Mouse (Mus musculus) neural tube, embryonic 11.5 days (tissue): ENCODE results near the gene Rnaseh2a. TPM values are rescaled to one million over a fixed set of nuclear protein-coding genes. Genes with fewer than 3 reads are reported as not detected.
A peak's percentile ranks its signal among the peaks of the same experiment; 100 is the strongest.

Source experiments
- ATAC-seq: fragments of 200-750 bp; cut with Nextera tagmentation; 2 replicates; pipeline ENCODE4 v1.8.0; 2017; ENCODE audit warnings: moderate number of reproducible peaks, mild to moderate bottlenecking, moderate TSS enrichment, moderate library complexity; ENCODE audit not compliant: insufficient read depth, low FRiP score, low TSS enrichment
- DNase-seq: peaks from one replicate; pipeline ENCODE4 v3.0.0-alpha.2; 2015; ENCODE audit warnings: low spot score
- H3K27ac ChIP-seq: fragments of 300-500 bp; sonication (generic); 2 replicates; pipeline ENCODE4 v1.5.1; 2014; ENCODE audit warnings: low read depth, mild to moderate bottlenecking, low read length
- H3K27me3 ChIP-seq: fragments of 300-500 bp; sonication (generic); 2 replicates; pipeline ENCODE4 v1.6.1; 2014; ENCODE audit warnings: mild to moderate bottlenecking, low read length, mixed read lengths; ENCODE audit not compliant: control insufficient read depth, insufficient read depth
- H3K36me3 ChIP-seq: fragments of 300-500 bp; sonication (generic); 2 replicates; pipeline ENCODE4 v1.6.1; 2014; ENCODE audit warnings: mild to moderate bottlenecking, low read length, moderate library complexity, mixed read lengths; ENCODE audit not compliant: control insufficient read depth, insufficient read depth
- H3K4me1 ChIP-seq: fragments of 300-500 bp; sonication (generic); 2 replicates; pipeline ENCODE4 v1.6.1; 2014; ENCODE audit warnings: low read length, mixed read lengths; ENCODE audit not compliant: control insufficient read depth, insufficient read depth
- H3K4me2 ChIP-seq: fragments of 300-500 bp; sonication (generic); 2 replicates; pipeline ENCODE4 v1.6.1; 2014; ENCODE audit warnings: low read depth, mild to moderate bottlenecking, moderate library complexity
- H3K4me3 ChIP-seq: fragments of 300-500 bp; sonication (generic); 2 replicates; pipeline ENCODE4 v1.5.1; 2014; ENCODE audit warnings: low read depth, low read length
- H3K9ac ChIP-seq: fragments of 300-500 bp; sonication (generic); 2 replicates; pipeline ENCODE4 v1.6.1; 2014; ENCODE audit warnings: mild to moderate bottlenecking, low read length
- H3K9me3 ChIP-seq: fragments of 300-500 bp; sonication (generic); 2 replicates; pipeline ENCODE4 v1.6.1; 2016; ENCODE audit warnings: low read length; ENCODE audit not compliant: control insufficient read depth
- WGBS: fragments of 180-500 bp; shearing (Covaris S2); extraction: QIAGEN DNeasy Blood & Tissue Kit; methylation state at CpG from one replicate; pipeline ENCODE4 v1.1.7; 2014; 5-methylcytosine and 5-hydroxymethylcytosine counted together
- polyA plus RNA-seq: library from polyadenylated mRNA; unstranded; fragments of >200 nt; fragmentation: Nextera tagmentation; extraction: Ambion mirVana; gene quantifications from 2 replicates; pipeline ENCODE4 v1.2.1, GENCODE M21; 2014

The Rnaseh2a gene
- polyA plus RNA-seq, 1 experiment from 2014 or later: 92.9 TPM

DNA sequence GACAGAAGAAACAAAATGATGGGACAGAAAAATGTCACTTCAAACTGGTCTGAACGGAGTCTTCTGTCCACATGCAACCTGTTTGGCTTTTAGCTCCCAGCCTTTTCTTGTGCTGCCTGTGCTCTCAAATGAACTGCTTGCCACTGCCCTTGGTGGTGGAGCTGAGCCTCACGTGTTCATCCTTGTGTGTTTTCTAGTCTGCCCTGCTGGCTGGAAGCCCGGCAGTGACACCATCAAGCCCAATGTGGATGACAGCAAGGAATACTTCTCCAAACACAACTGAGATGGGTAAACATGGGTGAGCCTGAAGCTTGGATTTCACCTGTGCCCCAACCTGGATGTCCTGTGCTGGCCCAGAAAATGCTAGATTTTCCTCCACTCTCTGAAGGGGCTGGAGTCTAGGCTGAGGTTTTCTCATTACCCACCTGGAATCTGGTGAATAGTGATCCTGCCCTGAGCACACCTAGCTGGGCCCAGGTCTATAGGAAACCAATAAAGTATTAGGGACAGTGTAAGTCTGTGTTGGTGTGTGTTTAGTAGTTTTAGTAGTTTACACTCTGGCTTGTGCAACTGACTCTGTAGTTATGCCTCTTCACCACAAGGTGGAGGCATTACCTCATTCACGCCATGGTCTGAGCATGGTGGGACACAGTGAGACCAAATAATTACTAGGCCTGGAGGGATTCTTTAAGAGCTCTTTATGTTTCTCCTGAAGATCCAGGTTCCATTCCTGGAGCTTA lies 4.4 kb upstream of the Rnaseh2a start:
- H3K4me1 ChIP-seq: peaks cover 29% of the 10 kb centered on the region

DNA sequence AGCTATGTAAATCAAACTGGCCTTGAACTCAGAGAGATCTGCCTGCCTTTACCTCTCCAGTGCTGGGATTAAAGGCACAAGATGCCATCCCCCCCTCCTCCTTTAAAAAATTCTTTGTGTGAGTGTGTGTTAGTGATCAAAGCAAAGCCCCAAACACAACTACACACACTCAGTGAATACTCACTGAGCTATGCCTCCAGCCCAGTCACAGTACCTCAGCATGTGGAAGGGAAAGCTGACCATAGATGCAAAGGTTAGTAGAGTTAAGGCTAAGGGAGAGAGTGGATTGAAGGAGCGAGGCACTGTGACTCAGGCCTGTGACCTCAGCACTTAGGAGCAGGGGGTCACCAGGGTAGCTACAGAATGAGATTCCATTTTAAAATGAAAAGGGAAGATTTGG lies 3.5 kb upstream of the Rnaseh2a start:
- H3K27me3 ChIP-seq: peaks cover 13% of the 10 kb centered on the region
- H3K4me1 ChIP-seq: peaks cover 22% of the 10 kb centered on the region
- no peak for ATAC-seq
- no peaks in the 10 kb centered on the region for H3K9me3 ChIP-seq
- H3K9ac ChIP-seq: no peak overlapping the region
- no peak overlapping the region for H3K4me2 ChIP-seq
- 94% methylated on average over 1 of the region's 1 CpGs for WGBS
- no peaks in the 10 kb centered on the region; the same call in 1 of the 2 replicates for H3K36me3 ChIP-seq
- H3K27ac ChIP-seq: no peak overlapping the region
- DNase-seq: no peak
- H3K4me3 ChIP-seq: no peak overlapping the region

More for the DNA sequence above, 4.4 kb upstream of the Rnaseh2a start:
- H3K9ac ChIP-seq: no peak overlapping the region
- no peaks in the 10 kb centered on the region for H3K9me3 ChIP-seq
- H3K27ac ChIP-seq: no peak overlapping the region
- H3K4me3 ChIP-seq: no peak overlapping the region
- ATAC-seq (no peak), DNase-seq (peak; percentile 57)
- no peaks in the 10 kb centered on the region; the same call in 1 of the 2 replicates for H3K36me3 ChIP-seq
- H3K27me3 ChIP-seq: peaks cover 21% of the 10 kb centered on the region
- no peak overlapping the region for H3K4me2 ChIP-seq
- WGBS: 68% methylated on average over 4 of the region's 4 CpGs

DNA sequence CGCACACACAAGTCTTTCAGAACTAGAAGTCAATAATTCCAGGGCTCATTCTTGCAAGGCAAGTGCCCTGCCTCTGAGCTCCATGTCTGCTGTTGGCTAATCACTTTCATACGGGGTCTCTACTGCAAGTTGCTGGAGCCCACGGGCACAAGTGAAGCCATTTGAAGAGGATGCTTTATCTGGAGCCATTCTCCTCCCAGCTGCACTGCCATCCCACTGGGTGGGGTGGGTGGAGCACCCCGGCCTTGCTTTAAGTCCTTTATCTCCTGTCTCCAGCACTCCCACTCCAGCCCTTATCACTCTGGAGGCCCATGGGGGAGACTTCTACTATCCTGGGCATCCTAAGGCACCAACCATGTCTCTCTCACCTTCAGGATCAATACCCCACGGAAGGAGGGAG lies 1.3 kb upstream of the Rnaseh2a start:
- H3K9ac ChIP-seq: peak overlapping the region; percentile 97
- no peaks in the 10 kb centered on the region for H3K27me3 ChIP-seq
- WGBS: 76% methylated on average over 5 of the region's 5 CpGs
- H3K27ac ChIP-seq: no peak overlapping the region
- peak overlapping the region; percentile 83 for H3K4me2 ChIP-seq
- peak overlapping the region; percentile 77 for H3K4me3 ChIP-seq
- H3K4me1 ChIP-seq: peaks cover 9% of the 10 kb centered on the region
- DNase-seq: no peak
- no peaks in the 10 kb centered on the region for H3K9me3 ChIP-seq
- no peak for ATAC-seq
- H3K36me3 ChIP-seq: no peaks in the 10 kb centered on the region; the same call in 1 of the 2 replicates

DNA sequence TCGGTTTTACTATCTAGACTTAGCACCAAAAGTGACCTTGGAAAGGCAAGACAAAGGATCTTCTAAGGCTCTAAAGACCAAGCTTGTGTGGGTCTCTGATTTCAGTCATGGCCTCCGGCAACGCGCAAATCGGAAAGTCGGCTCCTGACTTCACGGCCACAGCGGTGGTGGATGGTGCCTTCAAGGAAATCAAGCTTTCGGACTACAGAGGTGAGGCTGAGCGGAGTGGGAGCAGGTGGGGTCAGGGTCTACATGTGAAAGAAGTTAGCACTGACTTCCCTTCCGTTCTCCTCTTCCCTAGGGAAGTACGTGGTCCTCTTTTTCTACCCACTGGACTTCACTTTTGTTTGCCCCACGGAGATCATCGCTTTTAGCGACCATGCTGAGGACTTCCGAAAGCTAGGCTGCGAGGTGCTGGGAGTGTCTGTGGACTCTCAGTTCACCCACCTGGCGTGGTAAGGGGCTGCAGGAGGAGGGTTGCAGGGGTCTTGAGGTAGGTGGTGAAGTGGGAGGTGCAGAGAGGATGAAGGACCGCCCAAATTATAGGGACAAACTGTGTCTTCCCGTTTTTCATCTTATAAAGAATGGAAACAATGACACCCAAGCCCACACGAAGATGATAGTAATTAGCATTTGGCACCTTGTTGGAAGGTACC lies 696 bp upstream of the Rnaseh2a start:
- ATAC-seq (no peak), DNase-seq (no peak)
- Histone ChIP-seq H3K36me3 (no peaks in the 10 kb centered on the region; the same call in 1 of the 2 replicates), H3K9ac (peak overlapping the region; percentile 97), H3K4me1 (peaks cover 11% of the 10 kb centered on the region), H3K9me3 (no peaks in the 10 kb centered on the region), H3K4me3 (peak overlapping the region; percentile 77), H3K27ac (peak overlapping the region; percentile 74), H3K4me2 (peak overlapping the region; percentile 83), H3K27me3 (no peaks in the 10 kb centered on the region)
- WGBS: 13% methylated on average over 21 of the region's 21 CpGs

DNA sequence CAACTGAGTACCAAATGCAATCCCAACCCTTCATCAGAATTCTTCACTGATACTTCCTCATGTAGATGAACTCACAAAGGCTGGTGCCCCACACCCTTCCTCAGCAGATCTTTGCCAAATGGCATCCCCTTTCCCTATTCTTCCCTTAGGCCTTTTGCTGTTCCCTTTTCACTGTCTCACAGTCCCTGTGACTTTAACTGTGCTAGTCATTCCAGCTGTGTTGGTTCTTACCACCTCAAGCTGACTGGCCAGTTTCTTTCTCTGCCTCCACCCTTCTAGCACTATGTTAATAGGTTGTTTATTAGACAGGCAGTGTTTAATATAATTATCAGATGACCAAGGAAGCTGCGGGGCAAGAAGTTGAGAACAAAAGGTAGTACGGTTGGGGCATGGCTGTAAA lies 917 bp downstream of the Rnaseh2a start:
- ATAC-seq (no peak), DNase-seq (no peak)
- Histone ChIP-seq H3K4me2 (peak overlapping the region; percentile 83), H3K9me3 (no peaks in the 10 kb centered on the region), H3K27ac (no peak overlapping the region), H3K36me3 (no peaks in the 10 kb centered on the region; the same call in 1 of the 2 replicates), H3K27me3 (no peaks in the 10 kb centered on the region), H3K9ac (peak overlapping the region; percentile 97), H3K4me3 (peak overlapping the region; percentile 77), H3K4me1 (peaks cover 16% of the 10 kb centered on the region)
- 14% methylated on average over 2 of the region's 2 CpGs for WGBS

DNA sequence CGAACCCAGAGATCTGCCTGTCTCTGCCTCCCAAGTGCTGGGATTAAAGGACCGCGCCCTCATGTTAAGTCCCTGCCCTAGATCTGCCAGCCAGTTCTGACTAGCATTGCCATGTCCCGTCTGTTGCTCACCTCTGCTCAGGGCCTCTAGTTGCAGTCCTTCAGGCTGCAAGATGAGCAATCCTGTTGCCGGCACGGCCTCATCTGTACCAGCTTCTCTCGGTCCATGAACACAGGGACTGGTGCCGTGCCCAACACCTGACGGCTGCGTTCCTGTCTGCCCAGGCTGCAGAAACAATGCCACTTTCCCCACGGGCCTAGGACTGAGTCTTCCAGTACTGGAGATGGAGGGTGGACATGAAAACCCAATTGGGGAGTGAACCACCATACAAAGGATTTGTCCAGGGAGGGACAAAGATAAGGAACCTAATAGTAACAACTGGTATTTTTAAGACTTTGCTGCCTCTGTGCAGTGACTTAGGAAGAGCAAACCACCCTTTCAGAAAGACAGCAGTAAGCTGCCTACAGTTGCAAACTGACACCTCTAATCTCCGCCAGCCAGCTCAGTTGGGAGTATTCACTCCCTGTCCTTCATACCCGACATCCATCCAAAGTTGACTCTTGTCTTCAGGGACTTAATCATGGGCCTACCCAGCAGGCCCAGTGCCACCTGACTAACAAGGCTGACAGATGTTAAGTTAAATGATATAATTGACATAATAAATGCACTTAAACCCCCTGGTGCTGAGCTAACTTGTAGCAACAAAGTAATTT lies 1.8 kb downstream of the Rnaseh2a start:
- Histone ChIP-seq H3K9me3 (no peaks in the 10 kb centered on the region), H3K36me3 (no peaks in the 10 kb centered on the region; the same call in 1 of the 2 replicates), H3K27ac (no peak overlapping the region), H3K4me1 (peaks cover 16% of the 10 kb centered on the region), H3K9ac (no peak overlapping the region), H3K4me2 (no peak overlapping the region), H3K27me3 (no peaks in the 10 kb centered on the region), H3K4me3 (no peak overlapping the region)
- ATAC-seq (no peak), DNase-seq (no peak)
- WGBS: 92% methylated on average over 13 of the region's 13 CpGs

DNA sequence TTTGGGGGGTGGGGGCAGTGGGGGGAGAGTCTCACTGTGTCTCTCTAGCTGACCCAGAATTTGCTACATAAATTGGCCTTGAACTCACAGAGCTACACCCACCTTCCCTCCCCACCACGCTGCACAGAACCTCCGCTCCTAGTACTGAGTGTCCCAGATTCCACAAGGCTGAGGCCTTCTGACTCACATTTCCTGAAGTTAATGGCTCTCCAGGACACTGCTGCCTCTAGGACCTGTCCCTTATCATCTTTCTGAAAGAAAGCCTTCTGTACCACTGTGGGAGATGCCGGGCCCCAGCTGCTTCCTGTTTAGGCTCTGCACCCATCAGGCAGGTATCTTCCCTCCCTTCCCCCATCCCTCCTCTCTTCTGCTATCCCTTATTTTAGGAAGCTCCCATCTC lies 3.0 kb downstream of the Rnaseh2a start:
- Histone ChIP-seq H3K9me3 (no peaks in the 10 kb centered on the region), H3K4me2 (no peak overlapping the region), H3K9ac (no peak overlapping the region), H3K36me3 (no peaks in the 10 kb centered on the region), H3K4me1 (peaks cover 16% of the 10 kb centered on the region), H3K4me3 (no peak overlapping the region), H3K27me3 (no peaks in the 10 kb centered on the region), H3K27ac (no peak overlapping the region)
- DNase-seq (no peak), ATAC-seq (no peak)
- 57% methylated on average over 3 of the region's 3 CpGs for WGBS

DNA sequence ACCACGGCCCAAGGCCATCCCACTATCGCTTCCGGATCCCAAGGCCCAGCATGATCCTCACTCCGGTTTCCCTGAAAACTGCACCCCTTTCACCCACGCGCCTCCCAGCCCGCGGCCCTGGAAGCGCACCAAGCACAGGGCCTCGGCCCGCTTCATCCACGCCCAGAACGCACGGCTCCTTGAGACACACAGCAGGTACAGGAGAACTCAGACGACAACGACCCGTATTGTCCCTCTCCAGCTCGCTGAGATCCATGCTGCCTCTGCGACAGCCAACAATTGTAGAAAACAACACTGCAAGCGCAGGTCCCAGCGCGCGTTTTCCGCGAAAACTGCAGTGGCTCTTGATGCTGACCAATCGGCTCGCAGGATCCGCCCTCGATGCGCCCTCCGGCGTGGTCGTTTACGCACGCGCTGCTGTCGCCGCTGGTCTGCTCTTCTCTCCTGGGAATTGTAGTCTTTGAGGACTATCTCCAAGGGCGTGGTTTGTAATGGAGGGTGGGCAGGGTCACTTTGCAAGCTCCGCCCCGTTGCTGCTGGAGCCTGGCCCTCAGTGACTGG lies 3.8 kb downstream of the Rnaseh2a start:
- H3K27me3 ChIP-seq: no peaks in the 10 kb centered on the region
- under 1% methylated on average over 41 of the region's 41 CpGs for whole genome bisulfite sequencing
- peaks cover 11% of the 10 kb centered on the region for H3K4me1 ChIP-seq
- no peak overlapping the region for H3K27ac ChIP-seq
- DNase-seq: peak; percentile 95
- ATAC-seq: peak; percentile 78
- H3K4me2 ChIP-seq: peak overlapping the region; percentile 59
- H3K9me3 ChIP-seq: no peaks in the 10 kb centered on the region
- H3K9ac ChIP-seq: peak overlapping the region; percentile 58
- no peaks in the 10 kb centered on the region for H3K36me3 ChIP-seq
- peak overlapping the region; percentile 59 for H3K4me3 ChIP-seq
